Mouse (Mus musculus) neural tube, embryonic 15.5 days (tissue): ENCODE measurements around the gene Sass6. TPM values are rescaled to one million over a fixed set of nuclear protein-coding genes. Genes with fewer than 3 reads are reported as not detected.
A peak's percentile ranks its signal among the peaks of the same experiment; 100 is the strongest.
"Not testable (repeated sequence)": the region's sequence is repeated elsewhere in the genome, so short reads cannot be mapped to it uniquely, and the experiment has no call there.

Source experiments
- ATAC-seq: fragments of 200-750 bp; cut with Nextera tagmentation; 2 replicates; pipeline ENCODE4 v1.8.0; 2017; ENCODE audit warnings: mild to moderate bottlenecking, moderate TSS enrichment, moderate library complexity; ENCODE audit not compliant: low FRiP score
- H3K27ac ChIP-seq: fragments of 300-500 bp; sonication (generic); replicated peaks from 2 replicates; pipeline ENCODE4 v1.5.1; 2015; ENCODE audit warnings: mild to moderate bottlenecking, inconsistent platforms
- H3K27me3 ChIP-seq: fragments of 300-500 bp; sonication (generic); replicated peaks from 2 replicates; pipeline ENCODE4 v1.6.1; 2015; ENCODE audit warnings: inconsistent platforms
- H3K36me3 ChIP-seq: fragments of 300-500 bp; sonication (generic); 2 replicates; pipeline ENCODE4 v1.6.1; 2015; ENCODE audit warnings: inconsistent platforms
- H3K4me1 ChIP-seq: fragments of 300-500 bp; sonication (generic); 2 replicates; pipeline ENCODE4 v1.6.1; 2015; ENCODE audit warnings: inconsistent platforms
- H3K4me2 ChIP-seq: fragments of 300-500 bp; sonication (generic); 2 replicates; pipeline ENCODE4 v1.6.1; 2015; ENCODE audit warnings: inconsistent platforms, mild to moderate bottlenecking, moderate library complexity
- H3K4me3 ChIP-seq: fragments of 300-500 bp; sonication (generic); replicated peaks from 2 replicates; pipeline ENCODE4 v1.5.1; 2015; ENCODE audit warnings: mild to moderate bottlenecking, inconsistent platforms
- H3K9ac ChIP-seq: fragments of 300-500 bp; sonication (generic); replicated peaks from 2 replicates; pipeline ENCODE4 v1.6.1; 2015; ENCODE audit warnings: mild to moderate bottlenecking, inconsistent platforms
- H3K9me3 ChIP-seq: fragments of 300-500 bp; sonication (generic); replicated peaks from 2 replicates; pipeline ENCODE4 v1.6.1; 2016; ENCODE audit warnings: inconsistent platforms
- WGBS: fragments of 180-500 bp; shearing (Covaris S2); methylation state at CpG from one replicate; pipeline ENCODE4 v1.1.7; 2015; ENCODE audit warnings: mixed read lengths; 5-methylcytosine and 5-hydroxymethylcytosine counted together
- polyA plus RNA-seq: library from polyadenylated mRNA; unstranded; fragments of >200 nt; fragmentation: Nextera tagmentation; extraction: Ambion mirVana; gene quantifications from 2 replicates; pipeline ENCODE4 v1.2.1, GENCODE M21; 2015

Gene Sass6
- polyA plus RNA-seq, 1 experiment from 2014 or later = 12.9 TPM

DNA sequence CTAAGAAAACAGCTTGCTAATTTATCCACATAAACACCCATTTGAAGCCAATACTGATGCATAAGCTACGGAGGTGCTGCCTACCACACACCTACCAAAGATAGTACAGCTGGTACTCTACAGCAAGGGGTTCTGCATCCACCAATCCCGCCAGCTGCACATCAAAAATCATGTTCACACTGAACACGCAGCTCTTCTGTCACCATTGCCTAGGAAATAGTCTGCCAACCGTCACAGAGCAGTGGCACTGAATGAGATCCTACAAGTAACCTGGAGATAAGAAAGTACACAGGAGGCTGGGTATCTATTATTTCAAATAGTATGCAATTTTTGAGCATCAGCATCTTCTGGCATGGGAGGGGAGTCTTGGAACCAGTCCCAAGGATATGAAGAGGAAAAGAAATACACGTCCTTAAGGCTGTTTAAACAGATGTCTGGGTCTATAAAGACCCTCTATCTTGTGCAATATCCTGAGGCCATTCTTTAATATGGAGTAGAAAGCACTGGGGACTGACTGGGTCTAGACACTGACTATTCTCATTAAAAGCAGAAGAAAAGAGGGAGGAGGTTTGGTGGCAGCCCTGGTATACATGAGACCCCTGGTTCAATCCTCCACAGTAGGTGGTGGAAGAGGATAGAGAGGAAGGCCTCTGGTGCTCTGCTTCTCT lies 58.6 kb downstream of the Sass6 start:
- Histone ChIP-seq H3K4me1 (peaks cover 23% of the 10 kb centered on the region), H3K9me3 (no peaks in the 10 kb centered on the region), H3K27ac (0 out of 2 replicates have a peak overlapping the region, but pooled peaks have one; percentile 2), H3K27me3 (no peaks in the 10 kb centered on the region), H3K36me3 (peaks cover 8% of the 10 kb centered on the region; the same call in 1 of the 2 replicates), H3K4me3 (no peak overlapping the region), H3K4me2 (no peak overlapping the region), H3K9ac (no peak overlapping the region)
- ATAC-seq = no peak
- 67% methylated on average over 5 of the region's 5 CpGs for WGBS

DNA sequence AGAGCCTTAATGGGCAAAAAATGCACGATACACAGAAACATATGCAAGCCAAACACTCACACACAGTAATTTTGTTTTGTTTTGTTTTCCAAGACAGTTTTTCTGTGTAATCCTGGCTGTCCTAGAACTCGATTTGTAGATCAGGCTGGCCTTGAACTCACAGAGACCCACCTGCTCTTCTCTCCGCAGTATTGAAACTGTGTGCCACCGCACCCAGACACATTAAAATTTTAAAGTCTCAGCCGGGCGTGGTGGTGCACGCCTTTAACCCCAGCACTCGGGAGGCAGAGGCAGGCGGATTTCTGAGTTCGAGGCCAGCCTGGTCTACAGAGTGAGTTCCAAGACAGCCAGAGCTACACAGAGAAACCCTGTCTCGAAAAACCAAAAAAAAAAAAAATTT lies 59.3 kb downstream of the Sass6 start:
- H3K4me1 ChIP-seq = peaks cover 27% of the 10 kb centered on the region
- not testable (repeated sequence) for H3K9ac ChIP-seq, ATAC-seq, H3K9me3 ChIP-seq, H3K4me2 ChIP-seq, H3K27me3 ChIP-seq, H3K36me3 ChIP-seq, H3K27ac ChIP-seq, H3K4me3 ChIP-seq
- 94% methylated on average over 11 of the region's 11 CpGs for WGBS

DNA sequence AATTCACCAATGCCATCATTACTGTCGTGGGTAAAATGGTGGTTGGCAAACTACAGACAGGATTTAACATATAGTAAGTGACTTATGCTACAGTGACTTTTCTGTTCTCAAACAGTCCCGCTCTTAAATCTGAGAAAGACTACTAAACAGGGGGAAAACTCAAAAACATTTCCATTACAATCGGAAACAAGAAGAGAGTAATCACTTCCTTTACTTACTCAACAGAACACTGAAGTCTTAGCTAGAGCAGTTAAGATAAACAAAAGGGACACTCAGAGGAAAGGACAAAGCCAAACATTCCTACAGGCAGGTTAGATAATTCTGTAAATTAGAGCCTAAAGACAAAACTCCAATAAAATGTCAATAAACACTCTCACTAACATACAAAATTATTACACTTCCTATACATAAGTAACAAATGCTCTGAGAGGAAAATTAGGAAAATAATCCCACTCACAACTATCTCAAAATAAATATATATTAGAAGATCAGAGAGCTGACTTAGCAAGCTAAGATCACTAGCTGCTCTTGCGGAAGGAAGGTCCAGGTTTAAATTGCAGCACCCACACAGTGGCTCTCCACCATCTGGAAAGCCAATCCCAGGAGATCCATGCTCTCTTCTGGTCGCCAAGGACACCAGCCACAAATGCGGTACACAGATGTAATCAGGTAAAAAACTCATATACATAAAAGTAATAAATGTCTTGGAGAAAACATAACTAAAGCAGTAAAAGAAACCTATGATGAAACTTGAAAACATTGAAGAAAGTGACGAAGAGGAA lies 61.6 kb downstream of the Sass6 start:
- Histone ChIP-seq H3K4me1 (peaks cover 50% of the 10 kb centered on the region), H3K4me3 (no peak overlapping the region), H3K27me3 (no peaks in the 10 kb centered on the region), H3K27ac (no peak overlapping the region), H3K36me3 (no peaks in the 10 kb centered on the region), H3K4me2 (no peak overlapping the region), H3K9me3 (no peaks in the 10 kb centered on the region), H3K9ac (no peak overlapping the region)
- no peak for ATAC-seq
- whole genome bisulfite sequencing = 66% methylated on average over 7 of the region's 7 CpGs

DNA sequence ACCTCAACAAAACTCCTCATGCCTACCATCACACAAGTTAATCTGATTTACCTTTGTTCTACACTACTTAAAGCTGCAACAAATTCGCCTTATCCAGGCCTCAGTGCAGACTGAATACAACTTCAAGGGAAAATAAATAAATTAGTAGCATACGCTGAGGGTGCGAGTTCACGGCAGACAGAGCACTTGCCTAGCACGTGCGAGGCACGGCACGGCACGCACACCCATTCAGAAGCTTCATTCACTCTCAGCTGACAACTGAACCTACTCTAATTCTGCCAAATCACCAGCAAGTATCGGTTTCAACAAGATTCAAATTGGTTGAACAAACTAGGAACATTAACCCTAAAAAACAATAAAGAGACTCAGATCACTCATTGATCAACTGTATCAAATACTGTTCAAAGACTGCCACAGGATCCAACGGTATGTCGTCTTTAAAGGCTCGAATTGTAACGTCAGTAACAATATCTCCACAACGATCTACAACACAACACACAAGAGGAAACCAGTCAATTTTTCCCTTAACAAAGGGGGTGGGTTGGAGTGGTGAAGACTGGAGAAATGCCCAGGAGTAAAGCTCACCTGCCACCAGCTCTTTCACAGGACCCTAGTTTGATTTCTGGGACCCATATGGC lies 64.3 kb downstream of the Sass6 start:
- Histone ChIP-seq H3K4me2 (no peak overlapping the region), H3K4me3 (no peak overlapping the region), H3K9me3 (no peaks in the 10 kb centered on the region), H3K27me3 (no peaks in the 10 kb centered on the region), H3K36me3 (no peaks in the 10 kb centered on the region), H3K9ac (no peak overlapping the region), H3K27ac (no peak overlapping the region), H3K4me1 (peaks cover 46% of the 10 kb centered on the region)
- ATAC-seq = no peak
- 78% methylated on average over 15 of the region's 15 CpGs for WGBS

DNA sequence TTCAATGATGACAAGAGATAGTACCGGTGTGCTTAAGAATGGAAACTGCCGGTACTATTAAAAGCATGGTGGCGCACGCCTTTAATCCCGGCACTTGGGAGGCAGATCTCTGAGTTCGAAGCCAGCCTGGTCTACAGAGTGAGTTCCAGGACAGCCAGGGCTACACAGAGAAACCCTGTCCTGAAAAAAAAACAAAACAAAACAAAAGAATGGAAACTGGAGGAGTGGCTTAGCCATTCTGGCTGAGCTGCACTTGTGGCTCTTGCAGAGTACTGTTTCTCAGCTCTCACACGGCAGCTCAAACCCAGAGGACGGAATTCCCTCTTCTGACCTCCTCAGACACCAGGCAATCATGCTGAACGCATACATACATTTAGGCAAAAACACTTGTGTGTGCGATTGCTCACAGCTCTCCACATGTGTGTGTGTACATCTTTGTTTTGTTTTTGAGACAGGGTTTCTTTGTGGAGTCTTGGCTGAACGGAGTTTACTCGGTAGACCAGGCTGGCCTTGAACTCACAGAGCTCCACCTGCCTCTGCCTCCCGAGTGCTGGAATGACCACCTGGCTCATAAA lies 65.2 kb downstream of the Sass6 start:
- peak overlapping the region; percentile 68 for H3K4me2 ChIP-seq

DNA sequence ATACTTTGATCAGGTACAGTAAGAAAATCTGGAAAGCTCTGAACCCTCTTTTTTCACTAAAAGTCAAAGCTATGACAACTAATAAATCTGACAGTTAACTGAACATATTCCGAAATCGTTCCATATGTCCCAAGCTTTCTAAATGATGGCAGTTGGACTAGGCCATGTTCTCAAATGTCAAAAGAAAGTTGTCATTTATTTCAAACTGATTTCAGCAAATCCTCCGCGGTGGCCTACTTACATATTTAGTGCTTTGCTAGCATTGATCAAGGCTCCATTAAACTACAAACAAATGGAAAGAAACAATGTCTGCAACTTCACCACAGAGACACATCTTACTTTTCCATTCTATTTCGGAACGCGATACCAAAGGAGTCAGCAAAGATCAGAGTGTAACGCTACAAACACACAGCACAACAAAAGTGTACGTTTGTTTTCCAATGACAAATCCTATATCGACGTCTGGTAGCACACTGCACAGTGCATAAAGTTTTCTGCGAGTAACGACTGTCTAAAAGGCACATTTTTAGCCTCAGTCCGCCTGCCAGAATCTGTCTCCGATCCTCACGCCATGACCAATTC lies 66.6 kb downstream of the Sass6 start:
- WGBS = 6% methylated on average over 16 of the region's 16 CpGs
- Histone ChIP-seq H3K9ac (peak overlapping the region; percentile 94), H3K27me3 (no peaks in the 10 kb centered on the region), H3K9me3 (no peaks in the 10 kb centered on the region), H3K4me2 (peak overlapping the region; percentile 68), H3K4me3 (peak overlapping the region; percentile 92), H3K4me1 (peaks cover 43% of the 10 kb centered on the region), H3K36me3 (no peaks in the 10 kb centered on the region), H3K27ac (peak overlapping the region; percentile 95)
- ATAC-seq = 0 out of 2 replicates have a peak, but pooled peaks have one; percentile 1

More for the DNA sequence above, 65.2 kb downstream of the Sass6 start:
- no peaks in the 10 kb centered on the region for H3K27me3 ChIP-seq
- 81% methylated on average over 13 of the region's 13 CpGs for WGBS
- ATAC-seq = no peak
- H3K4me3 ChIP-seq = no peak overlapping the region; the same call in 1 of the 2 replicates
- no peaks in the 10 kb centered on the region for H3K36me3 ChIP-seq
- no peak overlapping the region for H3K27ac ChIP-seq
- no peaks in the 10 kb centered on the region for H3K9me3 ChIP-seq
- H3K4me1 ChIP-seq = peaks cover 46% of the 10 kb centered on the region
- no peak overlapping the region for H3K9ac ChIP-seq

DNA sequence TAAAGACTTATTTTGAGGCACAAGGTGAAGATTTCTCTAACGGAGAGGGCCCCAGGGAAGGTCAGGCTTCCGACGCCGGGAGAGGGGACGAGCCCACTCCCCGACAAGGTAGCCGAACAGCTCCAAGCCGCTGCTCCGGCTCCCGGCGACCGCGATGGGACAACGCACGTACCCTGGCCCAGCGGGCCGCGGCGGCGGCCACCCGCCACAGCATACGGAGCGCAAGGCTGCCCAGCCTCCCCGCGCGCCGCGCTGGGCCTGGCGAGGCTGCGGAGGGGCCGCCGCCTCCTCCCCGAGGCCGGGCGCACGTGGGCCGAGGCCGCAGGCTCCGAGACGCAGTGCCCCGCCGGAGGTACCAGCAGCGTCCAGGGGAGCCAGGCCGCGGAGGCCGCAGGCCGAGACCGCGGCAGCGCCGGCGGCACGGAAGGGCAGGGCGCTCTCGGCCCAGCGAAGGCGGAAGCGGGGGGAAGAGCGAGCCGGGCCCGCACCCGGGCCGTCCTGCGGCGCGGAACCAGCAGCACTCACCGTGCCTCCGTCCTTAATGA lies 67.2 kb downstream of the Sass6 start:
- Histone ChIP-seq H3K4me1 (peaks cover 39% of the 10 kb centered on the region), H3K4me2 (peak overlapping the region; percentile 68), H3K4me3 (peak overlapping the region; percentile 92), H3K27ac (peak overlapping the region; percentile 95), H3K27me3 (no peaks in the 10 kb centered on the region), H3K36me3 (no peaks in the 10 kb centered on the region), H3K9me3 (no peaks in the 10 kb centered on the region), H3K9ac (peak overlapping the region; percentile 94)
- ATAC-seq = peak; percentile 87
- WGBS = under 1% methylated on average over 63 of the region's 68 CpGs

DNA sequence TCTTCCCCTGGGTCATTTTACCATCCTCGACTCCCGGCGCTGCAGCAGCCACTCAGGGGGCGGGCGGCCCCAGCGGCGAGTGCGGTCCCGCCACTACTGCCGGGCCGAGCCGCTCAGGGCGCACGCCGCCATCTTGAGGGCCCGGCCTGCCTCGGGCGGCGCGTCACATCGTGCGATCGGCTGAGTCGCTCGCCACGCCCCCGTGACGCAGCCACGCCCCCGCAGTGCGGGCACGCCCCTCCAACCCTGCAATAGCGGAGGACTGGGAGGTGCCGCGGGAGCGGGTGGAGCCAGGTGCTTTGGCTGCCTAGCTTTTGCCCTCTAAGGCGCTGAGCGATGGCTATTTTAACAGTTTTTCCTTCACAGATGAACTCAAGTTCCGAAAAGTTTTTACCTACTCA lies 67.7 kb downstream of the Sass6 start, which contains the start of gene Mfsd14a:
Gene Mfsd14a, minus strand, starts transcription at position 215 of the 401 bp plus-strand sequence.
- peaks cover 34% of the 10 kb centered on the region for H3K4me1 ChIP-seq
- 0% methylated on average over 39 of the region's 39 CpGs for WGBS
- H3K27ac ChIP-seq = peak within 1 kb of the TSS; percentile 95
- no peaks in the 10 kb centered on the region for H3K27me3 ChIP-seq
- peak; percentile 99 for ATAC-seq
- H3K4me2 ChIP-seq = peak within 1 kb of the TSS; percentile 68
- H3K9ac ChIP-seq = peak within 1 kb of the TSS; percentile 94
- no peaks in the 10 kb centered on the region for H3K9me3 ChIP-seq
- H3K36me3 ChIP-seq = no peaks in the 10 kb centered on the region
- peak within 1 kb of the TSS; percentile 92 for H3K4me3 ChIP-seq

DNA sequence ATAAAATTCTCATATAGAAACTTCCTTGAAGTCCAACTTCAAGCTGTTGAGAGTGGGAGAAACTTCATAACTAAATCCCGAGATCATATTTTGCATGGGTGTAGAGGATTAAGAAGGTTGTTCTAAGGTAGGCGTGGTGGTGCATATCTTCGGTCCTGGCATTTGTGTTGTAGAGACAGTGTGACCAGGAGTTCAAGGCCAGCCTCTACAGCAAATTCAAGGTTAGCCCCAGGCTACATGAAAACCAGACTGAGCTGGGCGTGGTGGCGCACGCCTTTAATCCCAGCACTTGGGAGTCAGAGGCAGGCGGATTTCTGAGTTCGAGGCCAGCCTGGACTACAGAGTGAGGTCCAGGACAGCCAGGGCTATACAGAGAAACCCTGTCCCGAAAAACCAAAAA lies 69.5 kb downstream of the Sass6 start:
- ATAC-seq, H3K9me3 ChIP-seq, H3K27ac ChIP-seq, H3K36me3 ChIP-seq, H3K9ac ChIP-seq, H3K4me3 ChIP-seq, H3K27me3 ChIP-seq, H3K4me2 ChIP-seq: not testable (repeated sequence)
- WGBS = 94% methylated on average over 9 of the region's 9 CpGs
- peaks cover 28% of the 10 kb centered on the region for H3K4me1 ChIP-seq
